Mouse (Mus musculus) forebrain, embryonic 10.5 days (tissue): ENCODE measurements around the gene Kynu. TPM values are rescaled to one million over a fixed set of nuclear protein-coding genes. Genes with fewer than 3 reads are reported as not detected.

Experiments used
- DNase-seq: peaks from one replicate; pipeline ENCODE4 v3.0.0-alpha.2; 2017; ENCODE audit warnings: low spot score; ENCODE audit errors: extremely low spot score
- H3K27ac ChIP-seq: fragments of 300-500 bp; sonication (generic); 2 replicates; pipeline ENCODE4 v1.5.1; 2016; ENCODE audit warnings: mild to moderate bottlenecking
- H3K27me3 ChIP-seq: fragments of 300-500 bp; sonication (generic); 2 replicates; pipeline ENCODE4 v1.6.1; 2016; ENCODE audit warnings: mild to moderate bottlenecking; ENCODE audit not compliant: poor library complexity, severe bottlenecking
- H3K36me3 ChIP-seq: fragments of 300-500 bp; sonication (generic); replicated peaks from 2 replicates; pipeline ENCODE4 v1.6.1; 2016; ENCODE audit warnings: mild to moderate bottlenecking, moderate library complexity
- H3K4me1 ChIP-seq: fragments of 300-500 bp; sonication (generic); 2 replicates; pipeline ENCODE4 v1.6.1; 2016
- H3K4me3 ChIP-seq: fragments of 300-500 bp; sonication (generic); 2 replicates; pipeline ENCODE4 v1.5.1; 2016; ENCODE audit warnings: mild to moderate bottlenecking, moderate library complexity
- H3K9me3 ChIP-seq: fragments of 300-500 bp; sonication (generic); 2 replicates; pipeline ENCODE4 v1.6.1; 2016; ENCODE audit warnings: mild to moderate bottlenecking, moderate library complexity
- WGBS: fragments of 180-500 bp; shearing (Covaris S2); methylation state at CpG from one replicate; pipeline ENCODE4 v1.1.7; 2016; 5-methylcytosine and 5-hydroxymethylcytosine counted together
- polyA plus RNA-seq: library from polyadenylated mRNA; unstranded; fragments of >200 nt; fragmentation: Nextera tagmentation; extraction: Ambion mirVana; gene quantifications from 2 replicates; pipeline ENCODE4 v1.2.1, GENCODE M21; 2016

Kynu gene
- 1.5 and 1.6 TPM in 2 replicates for polyA plus RNA-seq

- no peak within 1 kb of the TSS for H3K27ac ChIP-seq
- no peak within 1 kb of the TSS for H3K4me3 ChIP-seq
- peaks cover 21% of the 10 kb centered on the region for H3K4me1 ChIP-seq
- no peaks in the 10 kb centered on the region for H3K27me3 ChIP-seq
- WGBS = 22% methylated on average over 9 of the region's 9 CpGs
- no peaks in the 10 kb centered on the region for H3K36me3 ChIP-seq
- no peaks in the 10 kb centered on the region for H3K9me3 ChIP-seq
- peak; percentile 26 for DNase-seq
These were observed at the start of gene Kynu for GRCm38 (mm10) chr2:43555062-43555888. Kynu (plus strand) TSS chr2:43555329.

DNA sequence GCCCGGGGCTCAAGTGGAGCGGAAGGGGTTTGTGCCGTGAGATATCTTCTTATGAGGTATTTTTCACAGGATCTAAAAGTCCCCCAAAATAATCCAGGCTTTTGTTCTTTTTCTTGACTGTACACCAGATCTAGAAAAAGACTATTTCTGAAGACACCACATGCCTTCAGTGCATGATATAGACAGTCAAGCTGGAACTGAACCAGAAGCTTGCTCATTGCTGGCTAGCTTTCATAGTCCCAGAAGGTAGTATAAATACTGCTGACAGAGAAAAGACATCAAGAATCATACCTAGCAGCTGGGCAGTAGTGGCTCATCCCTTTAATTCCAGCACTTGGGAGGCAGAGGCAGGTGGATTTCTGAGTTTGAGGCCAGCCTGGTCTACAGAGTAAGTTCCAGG, 48.9 kb upstream of the Kynu start:
- H3K4me3 ChIP-seq = no peak overlapping the region
- no peaks in the 10 kb centered on the region for H3K9me3 ChIP-seq
- no peaks in the 10 kb centered on the region for H3K36me3 ChIP-seq
- no peak for DNase-seq
- 98% methylated on average over 3 of the region's 3 CpGs for WGBS
- H3K4me1 ChIP-seq = no peaks in the 10 kb centered on the region
- H3K27ac ChIP-seq = no peak overlapping the region
- H3K27me3 ChIP-seq = no peaks in the 10 kb centered on the region

GRCm38 (mm10) chr2:43513852-43514251, 41.3 kb upstream of the Kynu start:
- H3K27me3 ChIP-seq = no peaks in the 10 kb centered on the region
- DNase-seq = no peak
- H3K9me3 ChIP-seq = peaks cover 12% of the 10 kb centered on the region; the same call in 1 of the 2 replicates
- no peak overlapping the region for H3K27ac ChIP-seq
- 19% methylated on average over 7 of the region's 7 CpGs for WGBS
- no peaks in the 10 kb centered on the region for H3K36me3 ChIP-seq
- no peak overlapping the region for H3K4me3 ChIP-seq
- peaks cover 7% of the 10 kb centered on the region; the same call in 1 of the 2 replicates for H3K4me1 ChIP-seq

GRCm38 (mm10) chr2:43534417-43534816, 20.7 kb upstream of the Kynu start:
- DNase-seq = no peak
- H3K27ac ChIP-seq = no peak overlapping the region
- WGBS = 86% methylated on average over 2 of the region's 2 CpGs
- H3K9me3 ChIP-seq = no peaks in the 10 kb centered on the region
- no peaks in the 10 kb centered on the region for H3K4me1 ChIP-seq
- no peaks in the 10 kb centered on the region for H3K27me3 ChIP-seq
- H3K4me3 ChIP-seq = no peak overlapping the region
- no peaks in the 10 kb centered on the region for H3K36me3 ChIP-seq

GRCm38 (mm10) chr2:43542615-43543014, 12.5 kb upstream of the Kynu start:
- no peaks in the 10 kb centered on the region for H3K36me3 ChIP-seq
- no peak for DNase-seq
- no peaks in the 10 kb centered on the region for H3K27me3 ChIP-seq
- H3K9me3 ChIP-seq = no peaks in the 10 kb centered on the region
- H3K4me3 ChIP-seq = no peak overlapping the region
- H3K27ac ChIP-seq = no peak overlapping the region
- H3K4me1 ChIP-seq = no peaks in the 10 kb centered on the region
- WGBS = 90% methylated on average over 3 of the region's 3 CpGs

GRCm38 (mm10) chr2:43545665-43546064, 9.5 kb upstream of the Kynu start:
- H3K27ac ChIP-seq = no peak overlapping the region
- no peaks in the 10 kb centered on the region for H3K4me1 ChIP-seq
- WGBS = 91% methylated on average over 3 of the region's 3 CpGs
- no peaks in the 10 kb centered on the region for H3K27me3 ChIP-seq
- no peak for DNase-seq
- no peaks in the 10 kb centered on the region for H3K36me3 ChIP-seq
- no peaks in the 10 kb centered on the region for H3K9me3 ChIP-seq
- no peak overlapping the region for H3K4me3 ChIP-seq

DNA sequence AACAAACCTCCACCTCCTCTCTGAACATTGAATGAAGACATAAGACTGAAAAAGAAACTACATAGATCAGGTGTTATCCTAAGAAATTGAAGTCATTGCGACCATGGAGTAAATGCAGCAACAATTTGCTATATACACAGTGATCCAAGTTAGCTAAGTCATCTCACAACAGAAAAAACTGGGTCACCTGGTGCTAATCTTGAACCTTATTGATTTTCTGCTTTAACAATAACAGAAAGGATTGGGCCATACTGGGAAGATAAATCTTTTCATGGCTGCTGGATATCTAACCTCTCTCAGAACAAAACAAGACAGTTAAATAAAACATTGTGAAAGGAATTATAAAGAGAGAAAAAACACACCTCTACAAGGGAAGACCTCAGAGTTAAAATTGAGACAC, 8.7 kb upstream of the Kynu start:
- H3K27me3 ChIP-seq = no peaks in the 10 kb centered on the region
- 98% methylated on average over 1 of the region's 1 CpGs for WGBS
- no peaks in the 10 kb centered on the region for H3K4me1 ChIP-seq
- no peaks in the 10 kb centered on the region for H3K9me3 ChIP-seq
- no peak for DNase-seq
- H3K36me3 ChIP-seq = no peaks in the 10 kb centered on the region
- no peak overlapping the region for H3K4me3 ChIP-seq
- H3K27ac ChIP-seq = no peak overlapping the region

- H3K27ac ChIP-seq = no peak overlapping the region
- no peaks in the 10 kb centered on the region for H3K27me3 ChIP-seq
- no peaks in the 10 kb centered on the region for H3K36me3 ChIP-seq
- H3K4me1 ChIP-seq = peaks cover 21% of the 10 kb centered on the region
- no peak for DNase-seq
- no peak overlapping the region for H3K4me3 ChIP-seq
- no peaks in the 10 kb centered on the region for H3K9me3 ChIP-seq
- 71% methylated on average over 4 of the region's 4 CpGs for WGBS
These were observed 913 bp upstream of the Kynu start for GRCm38 (mm10) chr2:43554216-43554615.

GRCm38 (mm10) chr2:43555889-43556285, 758 bp downstream of the Kynu start:
- H3K27ac ChIP-seq = no peak overlapping the region
- 54% methylated on average over 4 of the region's 4 CpGs for WGBS

DNA sequence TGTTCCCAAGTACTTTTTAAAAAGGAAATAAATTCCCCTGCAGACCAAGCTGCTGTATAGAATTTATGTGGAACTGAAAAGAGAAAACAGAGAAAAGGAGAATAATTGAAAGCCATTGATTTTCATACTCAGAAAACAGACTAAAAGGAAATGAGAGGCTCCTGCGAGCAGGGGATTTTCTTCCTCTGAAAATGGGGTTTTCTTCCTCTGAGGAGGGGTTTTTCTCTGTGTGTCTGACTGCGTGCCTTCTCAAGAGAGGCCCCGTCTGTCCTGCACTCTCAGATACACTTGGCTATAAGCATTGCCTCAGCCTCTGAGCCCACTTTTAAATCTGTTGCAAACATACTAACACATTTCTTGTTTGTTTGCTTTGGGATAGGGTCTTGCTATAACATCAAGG, 1.9 kb downstream of the Kynu start:
- H3K27ac ChIP-seq = no peak overlapping the region
- H3K9me3 ChIP-seq = no peaks in the 10 kb centered on the region
- H3K4me1 ChIP-seq = peaks cover 21% of the 10 kb centered on the region
- H3K4me3 ChIP-seq = no peak overlapping the region
- no peaks in the 10 kb centered on the region for H3K27me3 ChIP-seq
- DNase-seq = no peak
- H3K36me3 ChIP-seq = no peaks in the 10 kb centered on the region
- 74% methylated on average over 3 of the region's 3 CpGs for WGBS

More at GRCm38 (mm10) chr2:43555889-43556285, 758 bp downstream of the Kynu start:
- DNase-seq = no peak
- H3K4me3 ChIP-seq = no peak overlapping the region
- peaks cover 21% of the 10 kb centered on the region for H3K4me1 ChIP-seq
- H3K36me3 ChIP-seq = no peaks in the 10 kb centered on the region
- H3K9me3 ChIP-seq = no peaks in the 10 kb centered on the region
- H3K27me3 ChIP-seq = no peaks in the 10 kb centered on the region

DNA sequence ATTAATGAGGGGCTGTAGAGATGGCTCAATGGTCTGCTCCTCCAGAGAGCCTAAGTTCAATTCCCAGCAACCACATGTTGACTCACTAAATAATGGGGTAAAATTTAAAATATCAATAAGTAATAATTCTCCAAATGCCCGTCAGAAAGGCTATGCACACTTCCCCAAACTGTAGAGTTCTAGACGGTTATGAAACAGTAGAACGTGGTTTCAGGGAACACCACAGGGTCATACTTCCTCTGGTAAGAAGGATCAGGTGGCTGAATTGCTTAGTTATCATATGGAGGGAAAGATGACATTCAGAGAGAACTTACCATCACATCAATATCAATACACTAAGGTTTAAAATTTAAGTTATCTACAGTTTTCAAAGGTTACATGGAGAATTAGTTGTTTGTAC, 6.1 kb downstream of the Kynu start:
- Histone ChIP-seq H3K27me3 (no peaks in the 10 kb centered on the region), H3K4me1 (peaks cover 7% of the 10 kb centered on the region), H3K27ac (no peak overlapping the region), H3K36me3 (no peaks in the 10 kb centered on the region), H3K9me3 (no peaks in the 10 kb centered on the region), H3K4me3 (no peak overlapping the region)
- no peak for DNase-seq
- WGBS = 94% methylated on average over 3 of the region's 3 CpGs

- Histone ChIP-seq H3K4me3 (no peak overlapping the region), H3K9me3 (no peaks in the 10 kb centered on the region), H3K27me3 (no peaks in the 10 kb centered on the region), H3K27ac (no peak overlapping the region), H3K36me3 (no peaks in the 10 kb centered on the region), H3K4me1 (no peaks in the 10 kb centered on the region)
- no peak for DNase-seq
- 95% methylated on average over 9 of the region's 9 CpGs for WGBS
These were observed 7.7 kb downstream of the Kynu start for GRCm38 (mm10) chr2:43562779-43563178.

- no peak overlapping the region for H3K27ac ChIP-seq
- WGBS = 67% methylated on average over 1 of the region's 1 CpGs
- H3K9me3 ChIP-seq = no peaks in the 10 kb centered on the region
- no peak for DNase-seq
- no peak overlapping the region for H3K4me3 ChIP-seq
- no peaks in the 10 kb centered on the region for H3K4me1 ChIP-seq
- no peaks in the 10 kb centered on the region for H3K27me3 ChIP-seq
- no peaks in the 10 kb centered on the region for H3K36me3 ChIP-seq
These were observed 13.3 kb downstream of the Kynu start for GRCm38 (mm10) chr2:43568406-43568805.
